Mouse (Mus musculus) stomach, embryonic 16.5 days (tissue): Measurements from ENCODE around the gene Hoxd3. TPM values are rescaled to one million over a fixed set of nuclear protein-coding genes. Genes with fewer than 3 reads are reported as not detected.

ENCODE experiments used
- ATAC-seq: fragments of 200-750 bp; cut with Nextera tagmentation; 2 replicates; pipeline ENCODE4 v1.8.0; 2017; ENCODE audit warnings: moderate number of reproducible peaks, moderate TSS enrichment; ENCODE audit not compliant: insufficient read depth, low FRiP score
- H3K27ac ChIP-seq: fragments of 300-500 bp; sonication (generic); 2 replicates; pipeline ENCODE4 v1.5.1; 2014; ENCODE audit warnings: low read length
- H3K27me3 ChIP-seq: fragments of 300-500 bp; sonication (generic); 2 replicates; pipeline ENCODE4 v1.6.1; 2014; ENCODE audit warnings: low read length, control low read depth, mixed read lengths; ENCODE audit not compliant: control insufficient read depth, insufficient read depth
- H3K36me3 ChIP-seq: fragments of 300-500 bp; sonication (generic); 2 replicates; pipeline ENCODE4 v1.6.1; 2014; ENCODE audit warnings: low read length; ENCODE audit not compliant: control insufficient read depth, insufficient read depth
- H3K4me1 ChIP-seq: fragments of 300-500 bp; sonication (generic); 2 replicates; pipeline ENCODE4 v1.6.1; 2014; ENCODE audit warnings: low read length, control low read depth, mixed read lengths; ENCODE audit not compliant: control insufficient read depth, insufficient read depth
- H3K4me2 ChIP-seq: fragments of 300-500 bp; sonication (generic); 2 replicates; pipeline ENCODE4 v1.6.1; 2014; ENCODE audit warnings: low read depth, low read length, mixed read lengths
- H3K4me3 ChIP-seq: fragments of 300-500 bp; sonication (generic); replicated peaks from 2 replicates; pipeline ENCODE4 v1.5.1; 2014; ENCODE audit warnings: mild to moderate bottlenecking, low read length
- H3K9ac ChIP-seq: fragments of 300-500 bp; sonication (generic); 2 replicates; pipeline ENCODE4 v1.6.1; 2014; ENCODE audit warnings: low read length
- H3K9me3 ChIP-seq: fragments of 300-500 bp; sonication (generic); replicated peaks from 2 replicates; pipeline ENCODE4 v1.6.1; 2016; ENCODE audit warnings: low read length, control low read depth; ENCODE audit not compliant: control insufficient read depth
- WGBS: fragments of 180-500 bp; shearing (Covaris S2); extraction: QIAGEN DNeasy Blood & Tissue Kit; methylation state at CpG from one replicate; pipeline ENCODE4 v1.1.7; 2014; 5-methylcytosine and 5-hydroxymethylcytosine counted together
- polyA plus RNA-seq: library from polyadenylated mRNA; unstranded; fragments of >200 nt; fragmentation: Nextera tagmentation; extraction: Ambion mirVana; gene quantifications from 2 replicates; pipeline ENCODE4 v1.2.1, GENCODE M21; 2015

Gene Hoxd3
- polyA plus RNA-seq, 1 experiment from 2014 or later, result 9.2 TPM

DNA sequence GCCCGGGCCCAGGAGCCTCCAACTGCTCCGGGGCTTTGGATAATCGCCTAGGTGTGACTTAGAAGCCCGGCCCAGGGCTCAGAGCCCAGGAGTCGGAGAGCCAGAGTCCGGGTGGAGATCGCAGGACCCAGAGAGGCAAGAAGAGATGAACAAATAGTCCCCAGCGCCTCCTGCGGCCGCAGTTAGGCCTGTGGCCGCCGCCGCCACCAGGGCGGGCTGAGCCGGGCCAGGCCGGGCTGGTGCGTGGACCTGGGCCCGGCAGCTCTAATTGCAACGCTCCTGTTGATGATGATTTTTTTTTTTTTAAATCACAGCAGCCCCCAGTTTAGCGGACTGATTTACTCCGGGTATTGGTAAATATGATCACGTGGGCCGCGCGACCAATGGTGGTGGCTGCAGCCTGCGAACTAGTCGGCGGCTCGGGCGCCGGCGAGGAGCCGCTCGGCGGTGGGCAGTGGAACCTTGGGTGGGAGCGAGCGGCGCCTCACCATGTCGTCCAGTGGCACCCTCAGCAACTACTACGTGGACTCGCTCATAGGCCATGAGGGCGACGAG is 14.1 kb upstream of the Hoxd3 start, which contains the start of gene Hoxd9:
Hoxd9 (plus strand) TSS at position 161 of the 555 bp plus-strand sequence.
- H3K9me3 ChIP-seq, result no peaks in the 10 kb centered on the region
- peak within 1 kb of the TSS; percentile 50 for H3K4me2 ChIP-seq
- H3K4me3 ChIP-seq, result peak within 1 kb of the TSS; percentile 39
- H3K4me1 ChIP-seq, result peaks cover 6% of the 10 kb centered on the region
- no peaks in the 10 kb centered on the region for H3K36me3 ChIP-seq
- H3K27me3 ChIP-seq, result peaks cover 96% of the 10 kb centered on the region
- no peak within 1 kb of the TSS for H3K9ac ChIP-seq
- WGBS, result under 1% methylated on average over 43 of the region's 43 CpGs
- ATAC-seq, result no peak
- no peak within 1 kb of the TSS for H3K27ac ChIP-seq

DNA sequence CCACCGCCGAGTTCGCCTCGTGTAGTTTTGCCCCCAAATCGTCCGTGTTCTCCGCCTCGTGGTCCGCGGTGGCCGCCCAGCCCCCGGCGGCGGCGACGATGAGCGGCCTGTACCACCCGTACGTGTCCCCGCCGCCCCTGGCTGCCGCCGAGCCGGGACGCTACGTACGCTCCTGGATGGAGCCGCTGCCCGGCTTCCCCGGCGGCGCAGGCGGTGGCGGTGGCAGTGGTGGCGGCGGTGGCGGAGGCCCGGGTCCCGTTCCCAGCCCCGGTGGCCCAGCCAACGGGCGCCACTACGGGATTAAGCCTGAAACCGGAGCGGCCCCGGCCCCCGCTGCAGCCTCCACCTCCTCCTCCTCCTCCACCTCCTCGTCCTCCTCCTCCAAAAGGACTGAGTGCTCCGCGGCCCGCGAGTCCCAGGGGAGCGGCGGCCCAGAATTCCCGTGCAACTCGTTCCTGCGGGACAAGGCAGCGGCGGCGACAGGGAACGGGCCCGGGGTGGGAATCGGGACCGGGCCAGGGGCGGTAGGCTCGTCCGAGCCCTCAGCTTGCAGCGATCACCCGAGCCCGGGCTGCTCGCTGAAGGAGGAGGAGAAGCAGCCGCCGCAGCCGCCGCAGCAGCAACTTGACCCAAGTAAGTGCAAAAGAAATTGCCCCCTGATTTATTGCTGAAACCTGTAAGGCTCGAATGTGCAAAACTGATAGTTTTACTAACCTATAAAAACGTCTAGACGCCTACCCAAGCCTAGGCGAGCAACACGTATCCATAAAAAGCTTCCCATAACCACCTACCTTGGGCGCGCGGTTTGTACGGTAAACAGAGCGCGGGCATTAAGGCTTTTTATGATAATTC is 13.3 kb upstream of the Hoxd3 start:
- Histone ChIP-seq H3K4me2 (peak overlapping the region; percentile 50), H3K27ac (no peak overlapping the region), H3K9me3 (no peaks in the 10 kb centered on the region), H3K9ac (no peak overlapping the region), H3K4me3 (peak overlapping the region; percentile 39), H3K36me3 (no peaks in the 10 kb centered on the region), H3K27me3 (peaks cover 96% of the 10 kb centered on the region), H3K4me1 (peaks cover 6% of the 10 kb centered on the region)
- ATAC-seq, result no peak
- WGBS, result under 1% methylated on average over 81 of the region's 86 CpGs

DNA sequence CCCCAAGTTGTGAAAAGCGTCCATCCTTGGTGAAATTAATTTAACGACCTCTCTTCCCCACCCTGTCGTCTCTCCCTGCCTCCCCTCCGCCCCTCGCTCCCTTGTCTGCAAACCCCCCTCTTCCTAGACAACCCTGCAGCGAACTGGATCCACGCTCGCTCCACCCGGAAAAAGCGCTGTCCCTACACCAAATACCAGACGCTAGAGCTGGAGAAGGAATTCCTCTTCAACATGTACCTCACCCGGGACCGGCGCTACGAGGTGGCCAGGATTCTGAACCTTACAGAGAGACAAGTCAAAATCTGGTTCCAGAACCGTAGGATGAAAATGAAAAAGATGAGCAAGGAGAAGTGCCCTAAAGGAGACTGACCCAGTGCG is 12.7 kb upstream of the Hoxd3 start:
- no peak for ATAC-seq
- Histone ChIP-seq H3K4me1 (peaks cover 6% of the 10 kb centered on the region), H3K36me3 (no peaks in the 10 kb centered on the region), H3K4me3 (no peak overlapping the region), H3K9ac (no peak overlapping the region), H3K9me3 (no peaks in the 10 kb centered on the region), H3K4me2 (no peak overlapping the region), H3K27me3 (peaks cover 94% of the 10 kb centered on the region), H3K27ac (no peak overlapping the region)
- WGBS, result 2% methylated on average over 17 of the region's 17 CpGs

DNA sequence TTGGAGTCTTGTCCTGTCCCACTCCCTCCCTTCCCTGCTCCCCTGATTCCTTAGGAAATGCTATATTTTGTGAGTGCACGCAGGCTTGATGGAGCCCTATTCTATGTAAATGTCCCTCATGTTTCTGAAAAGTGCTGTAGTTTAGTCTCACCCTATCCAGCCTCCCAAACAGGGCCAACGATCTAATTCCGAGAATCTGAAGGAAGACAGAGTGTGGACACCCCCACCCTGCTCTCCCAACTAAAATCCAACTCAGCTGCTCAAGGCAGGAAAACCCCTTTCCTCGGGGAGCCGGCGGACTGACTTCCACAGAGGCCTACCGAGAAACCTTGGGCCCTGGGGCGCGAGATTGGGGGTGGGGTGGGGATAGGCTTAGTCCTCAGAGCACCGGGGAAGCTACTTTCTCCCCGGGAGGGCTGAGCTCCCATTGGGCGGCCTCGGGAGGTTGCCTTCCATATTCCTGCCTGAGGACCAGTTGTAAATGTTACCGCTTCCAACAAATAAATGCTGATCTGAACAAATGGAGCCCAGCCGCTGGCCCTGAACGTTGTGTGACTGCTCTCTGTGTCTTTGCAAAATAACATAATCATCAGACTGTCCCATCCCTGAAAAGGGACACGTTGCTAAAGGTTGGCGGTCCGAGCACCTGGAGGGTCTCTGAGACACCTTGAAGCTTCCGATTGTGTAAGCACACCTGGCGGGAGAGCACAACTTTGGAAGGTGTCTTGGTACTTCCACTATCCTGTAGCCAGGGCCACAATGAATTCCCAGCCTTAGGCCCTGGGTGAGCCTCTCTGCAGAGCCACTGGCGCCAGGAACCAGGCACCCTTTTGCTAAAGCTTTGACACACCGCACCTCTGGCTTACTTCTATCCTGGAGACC is 11.8 kb upstream of the Hoxd3 start:
- H3K27me3 ChIP-seq, result peaks cover 94% of the 10 kb centered on the region

DNA sequence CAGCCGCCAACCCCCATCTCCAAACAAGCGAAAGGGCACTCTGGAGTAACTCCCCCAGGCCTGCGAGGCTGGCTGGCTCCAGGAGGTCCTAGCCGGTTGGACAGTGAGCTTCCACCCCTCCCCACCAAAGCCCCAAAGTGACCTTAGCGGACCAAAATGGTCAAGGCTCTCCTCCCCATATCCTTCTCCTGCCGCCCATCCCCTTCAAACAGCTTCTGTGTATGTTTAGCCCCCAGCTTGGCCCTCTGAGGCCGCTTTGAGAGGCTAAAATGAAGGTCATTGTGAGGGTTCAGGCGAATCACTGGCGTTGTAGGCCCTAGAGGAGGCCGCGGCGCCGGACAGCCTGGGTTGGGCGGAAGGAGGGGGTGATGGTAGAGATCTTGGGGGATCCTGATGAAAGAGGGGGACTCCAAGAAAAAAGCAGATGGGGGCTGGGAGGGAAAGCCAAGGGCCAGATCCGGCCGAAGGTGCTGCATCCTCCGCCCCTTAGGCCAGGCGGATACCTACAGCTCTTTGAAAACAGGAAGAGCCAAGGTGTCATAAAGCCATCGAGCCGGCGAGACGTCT is 11.1 kb upstream of the Hoxd3 start:
- H3K36me3 ChIP-seq, result no peaks in the 10 kb centered on the region
- H3K27me3 ChIP-seq, result peaks cover 94% of the 10 kb centered on the region
- WGBS, result 9% methylated on average over 22 of the region's 22 CpGs
- no peaks in the 10 kb centered on the region for H3K9me3 ChIP-seq
- H3K27ac ChIP-seq, result no peak overlapping the region
- H3K4me3 ChIP-seq, result no peak overlapping the region
- H3K4me2 ChIP-seq, result no peak overlapping the region
- no peak overlapping the region for H3K9ac ChIP-seq
- H3K4me1 ChIP-seq, result peaks cover 8% of the 10 kb centered on the region
- ATAC-seq, result no peak

More for the DNA sequence above, 11.8 kb upstream of the Hoxd3 start:
- Histone ChIP-seq H3K9ac (no peak overlapping the region), H3K27ac (no peak overlapping the region), H3K9me3 (no peaks in the 10 kb centered on the region), H3K4me1 (peaks cover 6% of the 10 kb centered on the region), H3K4me3 (no peak overlapping the region), H3K4me2 (no peak overlapping the region), H3K36me3 (no peaks in the 10 kb centered on the region)
- 10% methylated on average over 23 of the region's 23 CpGs for WGBS
- no peak for ATAC-seq

DNA sequence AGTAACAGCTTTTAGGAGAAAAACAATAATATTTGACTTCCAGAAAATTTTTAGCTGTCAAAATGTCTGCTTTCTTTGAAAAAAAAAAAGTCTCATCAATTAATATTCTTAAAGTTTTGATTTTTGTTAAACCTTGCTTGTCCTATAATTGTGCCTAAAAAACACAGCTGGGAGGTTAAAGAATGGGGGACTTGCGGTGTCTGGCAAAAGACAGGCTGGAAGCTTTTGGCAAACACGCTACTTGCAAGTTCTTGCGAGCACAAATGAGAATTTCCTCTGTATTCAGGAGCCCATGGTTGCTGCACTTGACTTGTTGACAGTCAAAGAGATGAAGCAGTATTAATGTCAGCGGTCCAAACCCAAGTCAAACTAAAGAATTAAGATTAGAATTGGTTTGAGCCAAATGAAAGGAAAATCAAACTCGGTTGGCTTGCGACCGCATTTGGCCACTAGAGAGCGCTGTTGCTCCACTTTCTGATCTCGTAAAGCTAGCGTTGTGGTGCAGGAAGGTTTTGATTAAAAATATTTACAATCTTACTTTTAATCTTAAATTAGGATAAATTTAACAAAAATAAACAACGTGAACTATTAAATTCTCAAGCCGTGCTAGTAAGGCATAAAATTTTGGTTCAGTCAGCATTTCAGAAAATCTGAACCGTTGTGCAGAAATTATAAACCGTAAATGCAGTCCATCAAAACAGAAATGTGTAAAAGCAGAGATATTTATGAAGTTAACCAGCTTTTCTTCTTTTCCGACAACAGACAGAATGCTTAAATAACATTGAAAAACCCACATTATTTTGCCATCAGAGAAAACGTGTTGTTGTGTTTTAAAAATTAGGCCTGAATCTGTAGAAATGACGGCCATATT is 9.5 kb upstream of the Hoxd3 start:
- H3K4me3 ChIP-seq, result no peak overlapping the region
- no peak overlapping the region for H3K9ac ChIP-seq
- H3K27ac ChIP-seq, result no peak overlapping the region
- no peak for ATAC-seq
- no peak overlapping the region for H3K4me2 ChIP-seq
- no peaks in the 10 kb centered on the region for H3K9me3 ChIP-seq
- 13% methylated on average over 17 of the region's 17 CpGs for WGBS
- H3K36me3 ChIP-seq, result no peaks in the 10 kb centered on the region
- peaks cover 9% of the 10 kb centered on the region for H3K4me1 ChIP-seq
- peaks cover 90% of the 10 kb centered on the region for H3K27me3 ChIP-seq

DNA sequence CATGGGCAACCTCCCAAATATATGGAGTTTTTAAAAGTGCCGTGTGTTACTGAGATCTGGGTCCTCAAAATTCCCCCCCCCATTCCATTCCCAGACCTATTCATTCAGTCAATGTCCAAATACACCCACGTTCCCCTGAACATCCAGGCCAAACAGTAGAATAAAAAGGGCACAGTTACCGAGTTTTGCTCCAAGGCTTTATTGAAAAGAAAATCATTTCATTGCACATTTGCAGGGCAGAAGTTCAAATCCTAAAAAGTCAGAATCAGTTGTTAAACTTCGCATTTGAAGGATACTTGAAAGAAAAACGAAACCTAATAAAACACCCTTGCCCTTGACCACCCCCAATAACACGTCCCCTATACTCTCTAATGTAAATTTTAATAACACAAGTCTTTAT is 8.9 kb upstream of the Hoxd3 start:
- 30% methylated on average over 6 of the region's 6 CpGs for WGBS
- Histone ChIP-seq H3K27ac (no peak overlapping the region), H3K4me3 (no peak overlapping the region)

DNA sequence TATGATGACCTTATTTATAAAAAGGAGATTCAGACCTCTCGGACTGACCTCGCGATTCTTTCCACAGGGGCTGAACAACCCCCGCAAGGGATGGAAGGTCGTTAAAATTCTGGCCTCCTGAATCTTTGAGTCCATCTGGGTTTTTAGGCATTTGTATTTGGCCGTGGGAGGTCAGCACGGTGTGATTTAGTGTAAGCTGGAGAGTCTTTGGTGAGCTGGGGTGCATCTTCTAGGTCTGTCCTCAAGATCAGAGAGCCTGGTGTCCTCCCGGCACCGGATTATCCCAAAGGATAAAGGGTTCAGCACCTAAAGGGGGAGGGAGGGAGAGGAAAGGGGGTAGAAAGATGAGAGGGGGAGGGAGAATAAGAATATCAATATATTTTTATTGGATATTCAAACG is 8.4 kb upstream of the Hoxd3 start:
- H3K36me3 ChIP-seq, result no peaks in the 10 kb centered on the region
- 13% methylated on average over 10 of the region's 10 CpGs for WGBS
- H3K9me3 ChIP-seq, result no peaks in the 10 kb centered on the region
- H3K9ac ChIP-seq, result no peak overlapping the region
- H3K4me3 ChIP-seq, result no peak overlapping the region
- no peak for ATAC-seq
- H3K27ac ChIP-seq, result no peak overlapping the region
- 0 out of 2 replicates have a peak, but pooled peaks cover 3% of the 10 kb centered on the region for H3K4me1 ChIP-seq
- H3K4me2 ChIP-seq, result no peak overlapping the region
- H3K27me3 ChIP-seq, result peaks cover 90% of the 10 kb centered on the region

More for the DNA sequence above, 8.9 kb upstream of the Hoxd3 start:
- Histone ChIP-seq H3K4me2 (no peak overlapping the region), H3K4me1 (peaks cover 7% of the 10 kb centered on the region), H3K27me3 (peaks cover 90% of the 10 kb centered on the region), H3K9me3 (no peaks in the 10 kb centered on the region), H3K36me3 (no peaks in the 10 kb centered on the region), H3K9ac (no peak overlapping the region)
- ATAC-seq, result no peak
